Mouse (Mus musculus): ENCODE data around the gene Pip4k2c.
A peak's percentile ranks its signal among the peaks of the same experiment; 100 is the strongest.
"Not testable (repeated sequence)": the region's sequence is repeated elsewhere in the genome, so short reads cannot be mapped to it uniquely, and the experiment has no call there.

Gene Pip4k2c

GRCm38 (mm10) chr10:127208921-127209320, 2.5 kb downstream of the Pip4k2c start:
- DNase-seq, result peak in 1 of 2 experiments; percentile 0

- DNase-seq, result peak in 1 of 2 experiments; percentile 1
Observed at GRCm38 (mm10) chr10:127205373-127205772, 6.0 kb downstream of the Pip4k2c start.

- DNase-seq, result peak in 1 of 2 experiments; percentile 0
Observed at GRCm38 (mm10) chr10:127204589-127204988, 6.8 kb downstream of the Pip4k2c start.

GRCm38 (mm10) chr10:127203106-127203505, 8.3 kb downstream of the Pip4k2c start:
- no peak for DNase-seq

GRCm38 (mm10) chr10:127200279-127200678, 11.1 kb downstream of the Pip4k2c start:
- DNase-seq, result no peak

- no peak for DNase-seq
Observed at GRCm38 (mm10) chr10:127199474-127199873, 11.9 kb downstream of the Pip4k2c start.

GRCm38 (mm10) chr10:127199068-127199467, 12.3 kb downstream of the Pip4k2c start:
- DNase-seq, result no peak

- no peak for DNase-seq
Observed at GRCm38 (mm10) chr10:127198492-127198891, 12.9 kb downstream of the Pip4k2c start.

- peak in 1 of 2 experiments; percentile 0 for DNase-seq
Observed at GRCm38 (mm10) chr10:127197505-127198110, 13.8 kb downstream of the Pip4k2c start.

GRCm38 (mm10) chr10:127197104-127197503, 14.3 kb downstream of the Pip4k2c start:
- DNase-seq, result peak in 1 of 2 experiments; percentile 16

- DNase-seq, result peak; percentile 79
Observed at GRCm38 (mm10) chr10:127196392-127196791, 15.0 kb downstream of the Pip4k2c start.

GRCm38 (mm10) chr10:127195328-127196129, 15.9 kb downstream of the Pip4k2c start, which contains the start of gene Dtx3:
Gene Dtx3, minus strand, starts transcription at chr10:127195728.
- peak; percentile 78 for DNase-seq

- peak; percentile 77 to 78 for DNase-seq
Observed at GRCm38 (mm10) chr10:127194428-127195327, 16.7 kb downstream of the Pip4k2c start.

- DNase-seq, result peak in 1 of 2 experiments; percentile 8
Observed at GRCm38 (mm10) chr10:127193011-127193410, 18.4 kb downstream of the Pip4k2c start.

- not testable (repeated sequence) for DNase-seq
Observed at GRCm38 (mm10) chr10:127192057-127192328, 19.4 kb downstream of the Pip4k2c start.

- peak in 1 of 2 experiments; percentile 23 for DNase-seq
Observed at GRCm38 (mm10) chr10:127191191-127192056, 20.0 kb downstream of the Pip4k2c start.

GRCm38 (mm10) chr10:127190398-127191190, 20.8 kb downstream of the Pip4k2c start:
- DNase-seq, result peak in 1 of 2 experiments; percentile 57

- peak; percentile 69 to 74 for DNase-seq
Observed at GRCm38 (mm10) chr10:127189651-127190381, 21.6 kb downstream of the Pip4k2c start, which contains the start of gene Arhgef25. Gene Arhgef25, minus strand, starts transcription at chr10:127190083.

- peak; percentile 70 to 73 for DNase-seq
Observed at GRCm38 (mm10) chr10:127189116-127189650, 22.2 kb downstream of the Pip4k2c start.
